Mouse (Mus musculus): ENCODE measurements around the gene AA792892.
"Not testable (repeated sequence)": the region's sequence is repeated elsewhere in the genome, so short reads cannot be mapped to it uniquely, and the experiment has no call there.

AA792892 gene

GRCm38 (mm10) chr5:94339449-94339848 lies at the start of gene AA792892:
Gene AA792892, plus strand, starts transcription at chr5:94339749.
- not testable (repeated sequence) for DNase-seq

DNA sequence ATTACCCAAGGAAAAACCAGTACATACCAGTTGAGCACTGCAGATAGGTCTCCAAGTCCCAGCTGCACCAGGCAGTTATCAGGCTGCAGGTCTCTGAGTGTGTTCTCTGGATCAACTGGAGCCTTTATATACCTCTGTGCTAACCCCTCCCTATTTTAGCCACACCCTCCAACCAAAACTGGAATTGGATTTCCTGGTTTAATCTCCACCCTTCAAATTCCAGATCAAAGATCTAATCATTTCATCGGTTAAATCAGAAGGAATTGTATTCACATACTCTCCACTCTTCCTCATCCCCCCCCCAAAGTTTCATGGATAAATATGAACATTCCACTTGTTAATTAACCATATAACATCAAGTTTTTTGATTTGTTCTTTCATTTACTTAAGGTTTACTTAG lies 32.9 kb upstream of the AA792892 start, which contains the start of gene A430089I19Rik:
Gene A430089I19Rik, minus strand, starts transcription at position 101 of the 400 bp plus-strand sequence.
- not testable (repeated sequence) for DNase-seq

DNA sequence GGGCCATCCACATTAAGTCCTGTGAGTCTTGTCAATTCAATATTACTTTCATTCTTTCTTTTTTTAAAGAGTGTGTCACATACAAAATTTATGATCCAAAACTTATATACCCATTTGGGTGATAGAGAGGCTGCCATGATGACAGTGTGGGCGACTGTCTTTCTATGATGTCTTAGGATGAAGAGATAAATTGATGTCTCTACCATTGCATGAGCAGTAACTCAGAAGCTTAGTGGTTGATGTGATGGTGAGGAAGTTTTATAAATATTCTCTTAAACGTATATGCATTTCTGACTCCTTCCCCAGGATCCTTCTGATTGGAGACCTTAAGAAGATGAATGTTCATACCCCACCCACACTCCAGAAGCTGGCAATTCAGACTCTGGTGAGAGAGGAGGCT lies 25.4 kb upstream of the AA792892 start, which contains the start of gene Gm6502:
Gene Gm6502, plus strand, starts transcription at position 301 of the 400 bp plus-strand sequence.
- not testable (repeated sequence) for DNase-seq

All from thymus, adult 18-20 months (tissue).